Mouse (Mus musculus) hindbrain, embryonic 14.5 days (tissue): ENCODE measurements at regions not wholly inside any gene's neighbourhood (a gene's known extent, or its start where the extent isn't known, plus 50 kb on each side); places are given as distances from the start of the nearest gene placed in this dataset.
A peak's percentile ranks its signal among the peaks of the same experiment; 100 is the strongest.

ENCODE experiments used
- ATAC-seq: fragments of 200-750 bp; cut with Nextera tagmentation; 2 replicates; pipeline ENCODE4 v1.8.0; 2017; ENCODE audit warnings: moderate number of reproducible peaks, mild to moderate bottlenecking, moderate TSS enrichment, moderate library complexity; ENCODE audit not compliant: low FRiP score
- DNase-seq: peaks from one replicate; pipeline ENCODE4 v3.0.0-alpha.2; 2015; ENCODE audit warnings: low spot score
- H3K27ac ChIP-seq: fragments of 300-500 bp; sonication (generic); 2 replicates; pipeline ENCODE4 v1.5.1; 2014; ENCODE audit warnings: mild to moderate bottlenecking, moderate library complexity
- H3K27me3 ChIP-seq: fragments of 300-500 bp; sonication (generic); 2 replicates; pipeline ENCODE4 v1.6.1; 2014; ENCODE audit warnings: mild to moderate bottlenecking, low read length, mixed read lengths; ENCODE audit not compliant: control insufficient read depth, insufficient read depth
- H3K36me3 ChIP-seq: fragments of 300-500 bp; sonication (generic); replicated peaks from 2 replicates; pipeline ENCODE4 v1.6.1; 2014; ENCODE audit not compliant: control insufficient read depth, insufficient read depth
- H3K4me1 ChIP-seq: fragments of 300-500 bp; sonication (generic); replicated peaks from 2 replicates; pipeline ENCODE4 v1.6.1; 2014; ENCODE audit warnings: antibody characterized with exemption, low read length, mixed read lengths; ENCODE audit not compliant: control insufficient read depth, insufficient read depth
- H3K4me2 ChIP-seq: fragments of 300-500 bp; sonication (generic); replicated peaks from 2 replicates; pipeline ENCODE4 v1.6.1; 2014; ENCODE audit warnings: mild to moderate bottlenecking, moderate library complexity
- H3K4me3 ChIP-seq: fragments of 300-500 bp; sonication (generic); replicated peaks from 2 replicates; pipeline ENCODE4 v1.5.1; 2014; ENCODE audit warnings: mild to moderate bottlenecking, low read length
- H3K9ac ChIP-seq: fragments of 300-500 bp; sonication (generic); 2 replicates; pipeline ENCODE4 v1.6.1; 2014
- H3K9me3 ChIP-seq: fragments of 300-500 bp; sonication (generic); 2 replicates; pipeline ENCODE4 v1.6.1; 2016; ENCODE audit warnings: low read length; ENCODE audit not compliant: control insufficient read depth
- WGBS: fragments of 180-500 bp; shearing (Covaris S2); extraction: QIAGEN DNeasy Blood & Tissue Kit; methylation state at CpG from one replicate; pipeline ENCODE4 v1.1.7; 2014; 5-methylcytosine and 5-hydroxymethylcytosine counted together

DNA sequence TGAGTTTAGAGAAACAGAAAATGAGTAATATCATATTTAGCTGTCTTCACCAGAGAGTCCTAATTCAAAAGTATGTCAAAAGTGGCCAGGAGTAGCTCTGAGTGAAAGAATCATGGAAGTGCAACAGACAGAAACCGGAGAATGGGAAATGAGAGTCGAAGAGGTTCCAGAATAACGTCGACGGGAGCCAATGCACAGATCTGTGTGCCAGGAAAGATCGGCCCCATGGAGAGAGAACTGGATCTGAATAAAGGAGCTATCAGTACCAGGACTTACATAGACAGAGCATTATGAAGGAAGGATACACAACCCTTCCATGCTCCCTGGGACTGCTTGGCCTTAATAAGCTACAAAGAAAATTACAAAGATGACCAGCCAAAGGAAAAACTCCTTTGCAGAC lies 502.1 kb downstream of the Kcnj2 start:
- Histone ChIP-seq H3K9ac (no peak overlapping the region), H3K4me2 (no peak overlapping the region)

GRCm38 (mm10) chr11:111568876-111569275 lies 502.9 kb downstream of the Kcnj2 start:
- WGBS = 90% methylated on average over 9 of the region's 9 CpGs
- H3K4me1 ChIP-seq = no peaks in the 10 kb centered on the region
- ATAC-seq = no peak
- no peaks in the 10 kb centered on the region for H3K36me3 ChIP-seq
- H3K27ac ChIP-seq = no peak overlapping the region
- H3K4me3 ChIP-seq = no peak overlapping the region
- H3K27me3 ChIP-seq = no peaks in the 10 kb centered on the region; the same call in 1 of the 2 replicates
- no peak overlapping the region for H3K4me2 ChIP-seq
- H3K9me3 ChIP-seq = 0 out of 2 replicates have a peak, but pooled peaks cover 11% of the 10 kb centered on the region
- no peak for DNase-seq
- no peak overlapping the region for H3K9ac ChIP-seq

More for the DNA sequence above, 502.1 kb downstream of the Kcnj2 start:
- 87% methylated on average over 6 of the region's 6 CpGs for WGBS
- Histone ChIP-seq H3K9me3 (0 out of 2 replicates have a peak, but pooled peaks cover 5% of the 10 kb centered on the region), H3K4me1 (no peaks in the 10 kb centered on the region), H3K27ac (no peak overlapping the region), H3K27me3 (no peaks in the 10 kb centered on the region; the same call in 1 of the 2 replicates), H3K4me3 (no peak overlapping the region), H3K36me3 (no peaks in the 10 kb centered on the region)
- DNase-seq = no peak
- no peak for ATAC-seq

- Histone ChIP-seq H3K4me3 (no peak overlapping the region), H3K27me3 (no peaks in the 10 kb centered on the region), H3K4me1 (no peaks in the 10 kb centered on the region), H3K36me3 (no peaks in the 10 kb centered on the region), H3K27ac (no peak overlapping the region), H3K4me2 (no peak overlapping the region), H3K9ac (no peak overlapping the region), H3K9me3 (0 out of 2 replicates have a peak, but pooled peaks cover 8% of the 10 kb centered on the region)
- ATAC-seq (no peak), DNase-seq (no peak)
- WGBS = 21% methylated on average over 1 of the region's 1 CpGs
Observed at GRCm38 (mm10) chr11:111577883-111578282, 511.9 kb downstream of the Kcnj2 start.

DNA sequence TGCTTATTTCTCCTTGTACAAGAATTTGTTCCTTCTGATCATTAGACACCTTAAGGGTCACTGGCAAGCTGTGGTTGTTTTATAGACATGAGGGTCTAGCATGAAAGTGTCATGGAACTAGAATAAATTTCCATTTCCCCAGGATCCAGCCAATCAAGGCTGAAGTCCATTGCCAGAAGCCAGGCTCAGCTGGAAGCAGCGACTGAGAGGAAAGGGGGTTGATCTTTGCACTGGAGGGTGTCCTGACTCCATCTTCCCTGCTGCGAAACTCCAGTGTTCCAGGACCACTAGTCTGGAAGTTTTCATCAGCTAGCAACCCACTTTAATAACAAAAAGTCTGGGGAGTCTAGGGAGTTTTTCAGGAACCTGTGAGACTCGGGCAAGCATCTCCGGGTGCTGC lies 517.0 kb downstream of the Kcnj2 start:
- H3K4me2 ChIP-seq = no peak overlapping the region
- ATAC-seq = no peak
- WGBS = 85% methylated on average over 4 of the region's 4 CpGs

GRCm38 (mm10) chr11:111583606-111584005 lies 517.6 kb downstream of the Kcnj2 start:
- no peak overlapping the region for H3K27ac ChIP-seq
- no peak overlapping the region; the same call in 1 of the 2 replicates for H3K4me2 ChIP-seq
- no peak overlapping the region for H3K4me3 ChIP-seq
- 75% methylated on average over 13 of the region's 13 CpGs for WGBS
- ATAC-seq (no peak), DNase-seq (no peak)
- no peak overlapping the region for H3K9ac ChIP-seq
- no peaks in the 10 kb centered on the region for H3K9me3 ChIP-seq
- H3K4me1 ChIP-seq = no peaks in the 10 kb centered on the region
- H3K36me3 ChIP-seq = no peaks in the 10 kb centered on the region
- no peaks in the 10 kb centered on the region for H3K27me3 ChIP-seq

More for the DNA sequence above, 517.0 kb downstream of the Kcnj2 start:
- H3K36me3 ChIP-seq = no peaks in the 10 kb centered on the region
- no peaks in the 10 kb centered on the region for H3K27me3 ChIP-seq
- no peak for DNase-seq
- H3K9me3 ChIP-seq = no peaks in the 10 kb centered on the region
- no peak overlapping the region for H3K4me3 ChIP-seq
- no peaks in the 10 kb centered on the region for H3K4me1 ChIP-seq
- H3K27ac ChIP-seq = no peak overlapping the region
- no peak overlapping the region for H3K9ac ChIP-seq

- Histone ChIP-seq H3K27me3 (no peaks in the 10 kb centered on the region), H3K9me3 (no peaks in the 10 kb centered on the region), H3K4me2 (no peak overlapping the region), H3K36me3 (no peaks in the 10 kb centered on the region), H3K27ac (no peak overlapping the region), H3K9ac (no peak overlapping the region), H3K4me1 (no peaks in the 10 kb centered on the region), H3K4me3 (no peak overlapping the region)
- no peak for DNase-seq
- ATAC-seq = no peak
Observed at GRCm38 (mm10) chr11:111599456-111599855, 533.5 kb downstream of the Kcnj2 start.

DNA sequence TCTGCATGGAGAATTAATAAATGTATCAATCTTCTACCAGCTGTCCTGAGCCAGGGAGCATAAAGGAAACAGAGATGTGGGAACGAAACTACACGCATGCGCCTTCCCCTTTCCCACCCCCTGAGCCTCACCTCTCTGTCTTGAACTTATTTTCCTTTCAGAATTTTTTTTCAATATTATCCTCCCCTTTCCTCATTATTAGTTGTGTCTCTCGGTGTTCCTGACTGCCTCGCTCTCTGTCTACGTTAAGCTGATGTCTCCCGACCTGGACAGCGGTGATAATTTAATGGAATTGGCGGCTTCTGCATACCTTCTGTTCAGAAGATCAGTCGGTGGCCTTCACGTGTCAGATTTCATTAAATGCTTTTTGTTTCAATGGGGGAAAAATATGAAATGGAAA lies 539.2 kb downstream of the Kcnj2 start:
- 78% methylated on average over 11 of the region's 11 CpGs for WGBS
- no peak overlapping the region for H3K4me3 ChIP-seq
- H3K36me3 ChIP-seq = no peaks in the 10 kb centered on the region
- no peaks in the 10 kb centered on the region for H3K9me3 ChIP-seq
- no peak for DNase-seq
- H3K4me1 ChIP-seq = no peaks in the 10 kb centered on the region
- H3K27me3 ChIP-seq = no peaks in the 10 kb centered on the region
- peak overlapping the region; percentile 19 for H3K4me2 ChIP-seq
- H3K9ac ChIP-seq = no peak overlapping the region
- ATAC-seq = no peak
- no peak overlapping the region for H3K27ac ChIP-seq

- WGBS = 60% methylated on average over 5 of the region's 5 CpGs
- H3K27ac ChIP-seq = 0 out of 2 replicates have a peak overlapping the region, but pooled peaks have one; percentile 3
Observed at GRCm38 (mm10) chr11:111610522-111611015, 544.6 kb downstream of the Kcnj2 start.

GRCm38 (mm10) chr11:111643603-111644002 lies 577.6 kb downstream of the Kcnj2 start:
- no peak overlapping the region for H3K27ac ChIP-seq
- DNase-seq = no peak
- ATAC-seq = no peak
- no peak overlapping the region for H3K4me3 ChIP-seq
- 95% methylated on average over 7 of the region's 7 CpGs for WGBS
- no peak overlapping the region for H3K4me2 ChIP-seq
- H3K36me3 ChIP-seq = no peaks in the 10 kb centered on the region
- H3K4me1 ChIP-seq = no peaks in the 10 kb centered on the region
- H3K9me3 ChIP-seq = no peaks in the 10 kb centered on the region
- no peak overlapping the region for H3K9ac ChIP-seq
- H3K27me3 ChIP-seq = no peaks in the 10 kb centered on the region

More at GRCm38 (mm10) chr11:111610522-111611015, 544.6 kb downstream of the Kcnj2 start:
- Histone ChIP-seq H3K27me3 (no peaks in the 10 kb centered on the region), H3K4me3 (no peak overlapping the region), H3K4me1 (no peaks in the 10 kb centered on the region), H3K4me2 (no peak overlapping the region), H3K9me3 (no peaks in the 10 kb centered on the region), H3K9ac (no peak overlapping the region), H3K36me3 (no peaks in the 10 kb centered on the region)
- ATAC-seq (no peak), DNase-seq (no peak)

GRCm38 (mm10) chr11:111652882-111653281 lies 586.9 kb downstream of the Kcnj2 start:
- no peak overlapping the region for H3K4me2 ChIP-seq
- WGBS = 52% methylated on average over 3 of the region's 3 CpGs
- H3K4me1 ChIP-seq = no peaks in the 10 kb centered on the region
- H3K27ac ChIP-seq = no peak overlapping the region
- H3K36me3 ChIP-seq = no peaks in the 10 kb centered on the region
- no peak overlapping the region for H3K9ac ChIP-seq
- DNase-seq (peak; percentile 83), ATAC-seq (no peak)
- no peaks in the 10 kb centered on the region for H3K27me3 ChIP-seq
- H3K4me3 ChIP-seq = no peak overlapping the region
- H3K9me3 ChIP-seq = no peaks in the 10 kb centered on the region
